Mouse (Mus musculus) midbrain, embryonic 13.5 days (tissue): ENCODE measurements around the gene Ldhb. TPM values are rescaled to one million over a fixed set of nuclear protein-coding genes. Genes with fewer than 3 reads are reported as not detected.

Source experiments
- ATAC-seq: fragments of 200-750 bp; cut with Nextera tagmentation; 2 replicates; pipeline ENCODE4 v1.8.0; 2017; ENCODE audit warnings: mild to moderate bottlenecking, moderate TSS enrichment, moderate library complexity
- H3K27ac ChIP-seq: fragments of 300-500 bp; sonication (generic); 2 replicates; pipeline ENCODE4 v1.5.1; 2015; ENCODE audit warnings: inconsistent platforms, mild to moderate bottlenecking, moderate library complexity
- H3K27me3 ChIP-seq: fragments of 300-500 bp; sonication (generic); 2 replicates; pipeline ENCODE4 v1.6.1; 2015; ENCODE audit warnings: mild to moderate bottlenecking, inconsistent platforms
- H3K36me3 ChIP-seq: fragments of 300-500 bp; sonication (generic); 2 replicates; pipeline ENCODE4 v1.6.1; 2015; ENCODE audit warnings: mild to moderate bottlenecking, inconsistent platforms
- H3K4me1 ChIP-seq: fragments of 300-500 bp; sonication (generic); replicated peaks from 2 replicates; pipeline ENCODE4 v1.6.1; 2015; ENCODE audit warnings: inconsistent platforms
- H3K4me2 ChIP-seq: fragments of 300-500 bp; sonication (generic); replicated peaks from 2 replicates; pipeline ENCODE4 v1.6.1; 2015; ENCODE audit warnings: moderate library complexity, mild to moderate bottlenecking, inconsistent platforms
- H3K4me3 ChIP-seq: fragments of 300-500 bp; sonication (generic); replicated peaks from 2 replicates; pipeline ENCODE4 v1.5.1; 2015; ENCODE audit warnings: mild to moderate bottlenecking, inconsistent platforms
- H3K9ac ChIP-seq: fragments of 300-500 bp; sonication (generic); replicated peaks from 2 replicates; pipeline ENCODE4 v1.6.1; 2015; ENCODE audit warnings: mild to moderate bottlenecking, inconsistent platforms
- H3K9me3 ChIP-seq: fragments of 300-500 bp; sonication (generic); 2 replicates; pipeline ENCODE4 v1.6.1; 2016; ENCODE audit warnings: mild to moderate bottlenecking, inconsistent platforms
- WGBS: fragments of 180-500 bp; shearing (Covaris S2); methylation state at CpG from one replicate; pipeline ENCODE4 v1.1.7; 2015; 5-methylcytosine and 5-hydroxymethylcytosine counted together
- polyA plus RNA-seq: library from polyadenylated mRNA; unstranded; fragments of >200 nt; fragmentation: Nextera tagmentation; extraction: Ambion mirVana; gene quantifications from 2 replicates; pipeline ENCODE4 v1.2.1, GENCODE M21; 2015

The Ldhb gene
- polyA plus RNA-seq: 466 and 473 TPM in 2 replicates

DNA sequence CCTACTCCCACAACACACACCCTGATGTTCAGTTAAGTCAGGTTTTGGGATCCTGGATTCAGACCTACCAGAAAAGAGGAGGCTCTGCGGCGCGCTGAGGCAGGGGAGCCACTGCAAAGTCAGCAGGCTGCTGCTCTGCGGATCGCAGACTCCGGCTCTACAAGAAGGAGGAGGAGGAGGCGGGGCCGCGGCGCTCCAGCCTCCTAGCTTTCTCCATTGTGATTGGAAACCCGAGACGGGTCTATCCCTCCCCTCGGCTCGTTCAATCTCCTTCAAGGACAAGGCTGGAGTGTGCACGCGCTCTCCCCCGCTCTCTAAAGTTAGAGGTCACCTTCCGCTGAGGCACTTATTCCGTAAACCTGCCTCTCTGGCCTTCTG is at the start of gene Ldhb:
Gene Ldhb (minus strand): TSS at position 173 of the 378 bp plus-strand sequence.
- Histone ChIP-seq H3K4me1 (peaks cover 36% of the 10 kb centered on the region), H3K9ac (peak within 1 kb of the TSS; percentile 82), H3K36me3 (peaks cover 10% of the 10 kb centered on the region; the same call in 1 of the 2 replicates), H3K4me2 (peak within 1 kb of the TSS; percentile 92), H3K27me3 (peaks cover 30% of the 10 kb centered on the region), H3K9me3 (no peaks in the 10 kb centered on the region), H3K27ac (peak within 1 kb of the TSS; percentile 65), H3K4me3 (peak within 1 kb of the TSS; percentile 77)
- peak; percentile 98 for ATAC-seq
- under 1% methylated on average over 19 of the region's 19 CpGs for WGBS

GRCm38 (mm10) chr6:142555988-142556387 is 48.2 kb upstream of the Ldhb start:
- Histone ChIP-seq H3K4me1 (no peaks in the 10 kb centered on the region), H3K27ac (no peak overlapping the region), H3K4me3 (no peak overlapping the region), H3K9ac (no peak overlapping the region), H3K4me2 (no peak overlapping the region), H3K9me3 (no peaks in the 10 kb centered on the region), H3K27me3 (no peaks in the 10 kb centered on the region), H3K36me3 (no peaks in the 10 kb centered on the region)
- 82% methylated on average over 1 of the region's 1 CpGs for WGBS
- no peak for ATAC-seq

GRCm38 (mm10) chr6:142551482-142551881 is 43.7 kb upstream of the Ldhb start:
- Histone ChIP-seq H3K27ac (no peak overlapping the region), H3K4me3 (no peak overlapping the region), H3K9ac (no peak overlapping the region), H3K9me3 (no peaks in the 10 kb centered on the region), H3K4me2 (no peak overlapping the region), H3K4me1 (no peaks in the 10 kb centered on the region), H3K36me3 (no peaks in the 10 kb centered on the region), H3K27me3 (no peaks in the 10 kb centered on the region)
- no peak for ATAC-seq
- 86% methylated on average over 4 of the region's 4 CpGs for WGBS

GRCm38 (mm10) chr6:142550871-142551270 is 43.1 kb upstream of the Ldhb start:
- H3K9ac ChIP-seq: no peak overlapping the region
- no peaks in the 10 kb centered on the region for H3K27me3 ChIP-seq
- H3K4me1 ChIP-seq: no peaks in the 10 kb centered on the region
- H3K9me3 ChIP-seq: no peaks in the 10 kb centered on the region
- no peak overlapping the region for H3K4me3 ChIP-seq
- no peak for ATAC-seq
- no peak overlapping the region for H3K27ac ChIP-seq
- no peak overlapping the region for H3K4me2 ChIP-seq
- WGBS: 79% methylated on average over 4 of the region's 4 CpGs
- H3K36me3 ChIP-seq: no peaks in the 10 kb centered on the region

DNA sequence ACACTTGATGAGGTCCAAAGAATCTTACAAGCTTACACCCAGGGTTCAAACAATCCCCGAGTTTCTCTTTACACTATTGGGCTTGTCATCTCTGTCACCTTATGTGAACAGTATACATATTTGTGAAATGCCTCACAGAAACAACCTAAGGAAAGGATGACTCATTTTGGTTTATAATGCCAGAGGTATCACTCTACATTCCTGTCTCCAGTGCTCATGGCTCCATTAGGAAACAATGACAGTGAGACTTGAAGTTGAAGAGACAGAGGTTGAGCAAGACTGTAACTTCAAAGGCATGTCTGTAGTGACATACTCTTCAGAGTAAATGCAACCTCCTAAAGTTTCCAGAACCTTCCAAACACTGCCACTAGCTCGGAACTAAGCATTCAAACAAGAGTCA is 40.6 kb upstream of the Ldhb start:
- H3K27ac ChIP-seq: no peak overlapping the region
- no peaks in the 10 kb centered on the region for H3K27me3 ChIP-seq
- no peak for ATAC-seq
- H3K36me3 ChIP-seq: no peaks in the 10 kb centered on the region
- no peak overlapping the region for H3K4me2 ChIP-seq
- H3K4me3 ChIP-seq: no peak overlapping the region
- H3K4me1 ChIP-seq: no peaks in the 10 kb centered on the region
- no peak overlapping the region for H3K9ac ChIP-seq
- no peaks in the 10 kb centered on the region for H3K9me3 ChIP-seq
- WGBS: 88% methylated on average over 2 of the region's 2 CpGs

GRCm38 (mm10) chr6:142545132-142545531 is 37.4 kb upstream of the Ldhb start:
- Histone ChIP-seq H3K4me3 (no peak overlapping the region), H3K4me2 (peak overlapping the region; percentile 38), H3K27ac (no peak overlapping the region), H3K9ac (no peak overlapping the region), H3K9me3 (no peaks in the 10 kb centered on the region), H3K4me1 (no peaks in the 10 kb centered on the region), H3K36me3 (no peaks in the 10 kb centered on the region), H3K27me3 (no peaks in the 10 kb centered on the region)
- ATAC-seq: no peak
- 59% methylated on average over 14 of the region's 14 CpGs for WGBS

- Histone ChIP-seq H3K4me2 (no peak overlapping the region), H3K9ac (no peak overlapping the region), H3K4me3 (no peak overlapping the region), H3K9me3 (no peaks in the 10 kb centered on the region), H3K27me3 (no peaks in the 10 kb centered on the region), H3K4me1 (no peaks in the 10 kb centered on the region), H3K27ac (no peak overlapping the region), H3K36me3 (no peaks in the 10 kb centered on the region)
- 86% methylated on average over 4 of the region's 4 CpGs for WGBS
- no peak for ATAC-seq
Measured at GRCm38 (mm10) chr6:142543648-142544047, 35.9 kb upstream of the Ldhb start.

- H3K27me3 ChIP-seq: no peaks in the 10 kb centered on the region
- no peak overlapping the region for H3K27ac ChIP-seq
- no peak for ATAC-seq
- no peaks in the 10 kb centered on the region for H3K4me1 ChIP-seq
- H3K4me3 ChIP-seq: no peak overlapping the region
- H3K4me2 ChIP-seq: no peak overlapping the region
- no peaks in the 10 kb centered on the region for H3K9me3 ChIP-seq
- no peaks in the 10 kb centered on the region for H3K36me3 ChIP-seq
- no peak overlapping the region for H3K9ac ChIP-seq
- 89% methylated on average over 6 of the region's 6 CpGs for WGBS
Measured at GRCm38 (mm10) chr6:142542800-142543175, 35.0 kb upstream of the Ldhb start.

DNA sequence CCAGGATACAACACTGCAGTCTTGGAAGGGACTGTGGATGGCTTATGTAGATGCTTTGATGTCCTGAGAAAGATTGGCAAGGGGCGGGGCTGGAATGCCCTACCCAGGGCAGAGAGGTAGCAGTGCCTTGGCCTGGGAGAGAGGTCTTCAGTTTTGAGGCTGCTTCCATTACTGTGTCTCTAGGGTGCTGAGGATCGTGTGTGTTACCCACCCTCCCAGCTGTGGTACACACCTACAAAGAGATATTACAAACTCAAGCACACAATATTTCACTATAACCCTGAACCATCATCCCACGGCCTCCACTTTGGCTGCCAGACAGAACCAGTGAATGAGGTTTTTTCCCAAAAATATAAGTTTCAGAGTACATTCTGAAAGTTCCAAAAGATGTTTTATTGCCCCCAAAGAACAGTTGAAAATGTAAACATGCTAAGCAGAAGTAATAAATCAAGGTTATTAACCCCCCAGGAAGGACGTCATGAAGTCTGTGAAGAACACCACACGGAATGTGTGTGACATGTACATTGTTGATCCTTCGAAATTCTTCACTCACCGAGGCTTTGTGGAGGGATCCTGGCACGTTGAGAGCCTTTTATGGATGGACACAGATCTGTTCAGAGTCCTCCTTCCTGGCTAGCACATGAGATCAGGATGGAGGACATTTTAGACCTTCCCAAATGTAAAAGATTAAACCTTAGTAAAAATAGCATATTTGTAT is 34.5 kb upstream of the Ldhb start:
- H3K9me3 ChIP-seq: no peaks in the 10 kb centered on the region
- no peak overlapping the region for H3K4me3 ChIP-seq
- H3K36me3 ChIP-seq: no peaks in the 10 kb centered on the region
- H3K9ac ChIP-seq: no peak overlapping the region
- H3K27ac ChIP-seq: no peak overlapping the region
- 85% methylated on average over 8 of the region's 8 CpGs for WGBS
- no peak for ATAC-seq
- H3K27me3 ChIP-seq: no peaks in the 10 kb centered on the region
- no peaks in the 10 kb centered on the region for H3K4me1 ChIP-seq
- H3K4me2 ChIP-seq: no peak overlapping the region

GRCm38 (mm10) chr6:142540561-142541160 is 32.9 kb upstream of the Ldhb start:
- Histone ChIP-seq H3K4me1 (no peaks in the 10 kb centered on the region), H3K9me3 (no peaks in the 10 kb centered on the region), H3K27ac (no peak overlapping the region), H3K4me3 (no peak overlapping the region), H3K27me3 (no peaks in the 10 kb centered on the region), H3K4me2 (no peak overlapping the region), H3K36me3 (no peaks in the 10 kb centered on the region), H3K9ac (no peak overlapping the region)
- ATAC-seq: no peak
- WGBS: 91% methylated on average over 10 of the region's 10 CpGs

DNA sequence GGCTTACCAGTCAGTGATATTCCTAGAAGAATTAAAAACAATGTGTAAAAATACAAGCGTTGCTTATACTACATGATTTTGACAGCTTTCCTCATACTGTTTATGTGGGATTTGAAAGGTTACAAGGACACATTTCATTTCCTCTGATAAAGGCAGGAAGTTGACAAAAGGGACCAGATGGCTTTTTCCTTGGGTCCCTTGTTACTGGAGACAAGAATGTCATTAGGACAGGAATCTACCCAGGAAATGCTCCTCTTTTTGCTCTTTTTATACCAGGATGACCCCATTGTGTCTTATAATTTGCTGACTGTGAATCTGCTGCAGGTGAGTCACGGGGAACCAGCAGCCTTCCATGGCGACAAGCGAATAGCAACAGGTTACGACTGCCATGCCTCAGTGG is 32.4 kb upstream of the Ldhb start:
- 93% methylated on average over 5 of the region's 5 CpGs for WGBS
- Histone ChIP-seq H3K4me2 (no peak overlapping the region), H3K36me3 (no peaks in the 10 kb centered on the region), H3K4me3 (no peak overlapping the region), H3K4me1 (no peaks in the 10 kb centered on the region), H3K9me3 (no peaks in the 10 kb centered on the region), H3K9ac (no peak overlapping the region), H3K27ac (no peak overlapping the region), H3K27me3 (no peaks in the 10 kb centered on the region)
- no peak for ATAC-seq

GRCm38 (mm10) chr6:142538503-142538902 is 30.7 kb upstream of the Ldhb start:
- no peak overlapping the region for H3K4me2 ChIP-seq
- no peaks in the 10 kb centered on the region for H3K27me3 ChIP-seq
- no peak overlapping the region for H3K9ac ChIP-seq
- ATAC-seq: no peak
- no peaks in the 10 kb centered on the region for H3K9me3 ChIP-seq
- no peak overlapping the region for H3K4me3 ChIP-seq
- H3K4me1 ChIP-seq: no peaks in the 10 kb centered on the region
- no peak overlapping the region for H3K27ac ChIP-seq
- H3K36me3 ChIP-seq: no peaks in the 10 kb centered on the region
- WGBS: 87% methylated on average over 17 of the region's 17 CpGs

- Histone ChIP-seq H3K27ac (no peak overlapping the region), H3K9ac (no peak overlapping the region), H3K4me3 (no peak overlapping the region), H3K27me3 (no peaks in the 10 kb centered on the region), H3K36me3 (no peaks in the 10 kb centered on the region), H3K9me3 (no peaks in the 10 kb centered on the region), H3K4me1 (no peaks in the 10 kb centered on the region), H3K4me2 (no peak overlapping the region)
- ATAC-seq: no peak
- 90% methylated on average over 5 of the region's 5 CpGs for WGBS
Measured at GRCm38 (mm10) chr6:142533412-142533811, 25.7 kb upstream of the Ldhb start.
